Mouse (Mus musculus): ENCODE measurements at regions not wholly inside any gene's neighbourhood (a gene's known extent, or its start where the extent isn't known, plus 50 kb on each side); places are given as distances from the start of the nearest gene placed in this dataset.

GRCm38 (mm10) chr9:73173589-73174247 lies 60.5 kb downstream of the Rsl24d1 start:
- DNase-seq (ENCODE audit: low read depth) = no peak

GRCm38 (mm10) chr9:73176645-73177044 lies 63.4 kb downstream of the Rsl24d1 start:
- DNase-seq (ENCODE audit: low read depth) = no peak

- DNase-seq (ENCODE audit: low read depth) = no peak
Observed at GRCm38 (mm10) chr9:73183356-73183755, 70.1 kb downstream of the Rsl24d1 start.

- no peak for DNase-seq (ENCODE audit: low read depth)
Observed at GRCm38 (mm10) chr9:73184908-73185307, 71.7 kb downstream of the Rsl24d1 start.

GRCm38 (mm10) chr9:73192271-73192785 lies 79.1 kb downstream of the Rsl24d1 start:
- no peak for DNase-seq (ENCODE audit: low read depth)

GRCm38 (mm10) chr9:73198261-73199085 lies 85.2 kb downstream of the Rsl24d1 start:
- DNase-seq (ENCODE audit: low read depth) = no peak

GRCm38 (mm10) chr9:73223111-73223510 lies 109.9 kb downstream of the Rsl24d1 start:
- no peak for DNase-seq (ENCODE audit: low read depth)

GRCm38 (mm10) chr9:73240188-73240587 lies 127.0 kb downstream of the Rsl24d1 start:
- DNase-seq (ENCODE audit: low read depth) = no peak

GRCm38 (mm10) chr9:73242521-73243308 lies 129.5 kb downstream of the Rsl24d1 start:
- no peak for DNase-seq (ENCODE audit: low read depth)

GRCm38 (mm10) chr9:73244177-73244576 lies 131.0 kb downstream of the Rsl24d1 start:
- DNase-seq (ENCODE audit: low read depth) = no peak

GRCm38 (mm10) chr9:73245524-73245923 lies 132.3 kb downstream of the Rsl24d1 start:
- DNase-seq (ENCODE audit: low read depth) = no peak

- DNase-seq (ENCODE audit: low read depth) = no peak
Observed at GRCm38 (mm10) chr9:73258171-73258570, 144.9 kb downstream of the Rsl24d1 start.

- no peak for DNase-seq (ENCODE audit: low read depth)
Observed at GRCm38 (mm10) chr9:73258640-73259039, 145.4 kb downstream of the Rsl24d1 start.

- no peak for DNase-seq (ENCODE audit: low read depth)
Observed at GRCm38 (mm10) chr9:73262711-73263110, 149.5 kb downstream of the Rsl24d1 start.

GRCm38 (mm10) chr9:73270249-73270648 lies 157.0 kb downstream of the Rsl24d1 start:
- no peak for DNase-seq (ENCODE audit: low read depth)

- no peak for DNase-seq (ENCODE audit: low read depth)
Observed at GRCm38 (mm10) chr9:73272614-73273013, 159.4 kb downstream of the Rsl24d1 start.

GRCm38 (mm10) chr9:73273681-73274080 lies 160.5 kb downstream of the Rsl24d1 start:
- no peak for DNase-seq (ENCODE audit: low read depth)

- no peak for DNase-seq (ENCODE audit: low read depth)
Observed at GRCm38 (mm10) chr9:73275671-73276070, 162.4 kb downstream of the Rsl24d1 start.

GRCm38 (mm10) chr9:73295287-73295686 lies 182.1 kb downstream of the Rsl24d1 start:
- no peak for DNase-seq (ENCODE audit: low read depth)

GRCm38 (mm10) chr9:73302156-73302918 lies 189.1 kb downstream of the Rsl24d1 start:
- DNase-seq (ENCODE audit: low read depth) = no peak

GRCm38 (mm10) chr9:73317048-73317447 lies 203.8 kb downstream of the Rsl24d1 start:
- no peak for DNase-seq (ENCODE audit: low read depth)

Data from c-Kit-positive CD71-positive TER-119-negative erythroid progenitor cells, embryonic 14.5 days (primary cell).